Mouse (Mus musculus): Measurements from ENCODE around the gene Npy2r. TPM values are rescaled to one million over a fixed set of nuclear protein-coding genes. Genes with fewer than 3 reads are reported as not detected.

Gene Npy2r
- polyA plus RNA-seq, 2 experiments: not detected

DNA sequence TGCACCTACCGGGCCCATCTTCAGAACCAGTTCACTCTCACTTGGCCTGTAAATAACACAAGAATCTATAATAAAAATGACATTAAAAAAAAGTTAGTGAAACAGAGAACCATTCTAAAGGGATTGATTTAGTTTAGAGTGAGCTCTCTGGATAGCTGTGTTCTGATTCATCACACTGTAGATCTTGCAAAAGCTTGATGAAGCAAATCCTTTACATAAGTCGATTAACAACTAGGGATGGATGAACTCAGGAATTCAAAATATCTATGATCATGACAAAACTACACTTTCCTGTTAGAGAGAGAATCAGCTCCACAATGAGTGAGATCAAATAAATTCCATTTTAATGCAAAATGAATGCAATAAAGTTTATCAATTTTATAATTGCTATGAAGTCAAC, 6.4 kb downstream of the Npy2r start:
- DNase-seq (ENCODE audit: low read depth in 3 of 3, low spot score in 3 of 3): no peak
- Histone ChIP-seq H3K4me2 (ENCODE audit: low read depth) (no peak overlapping the region), H3K4me3 (ENCODE audit: insufficient read depth in 1 of 2, low read depth in 2 of 2, low read length in 2 of 2) (no peak overlapping the region), H3K27me3 (ENCODE audit: control insufficient read depth, insufficient read depth, low read length) (no peaks in the 10 kb centered on the region), H3K9ac (replicated peaks) (no peak overlapping the region), H3K4me1 (replicated peaks; ENCODE audit: control insufficient read depth in 2 of 2, insufficient read depth in 2 of 2, low read length in 1 of 2) (no peaks in the 10 kb centered on the region), H3K36me3 (replicated peaks; ENCODE audit: control insufficient read depth, insufficient read depth, low read depth) (no peaks in the 10 kb centered on the region), H3K27ac (no peak overlapping the region), H3K9me3 (ENCODE audit: control insufficient read depth, low read length) (no peaks in the 10 kb centered on the region)
- WGBS (ENCODE audit: insufficient replicate concordance): 58% methylated on average over 2 of the region's 2 CpGs
- TF ChIP-seq EP300 (IDR thresholded peaks at IDR 0.05; ENCODE audit: low read depth) (no peak), CTCF (IDR thresholded peaks at IDR 0.05; ENCODE audit: low read depth) (no peak)
- ATAC-seq (ENCODE audit: insufficient read depth): no peak

GRCm38 (mm10) chr3:82539951-82540350, 7.9 kb downstream of the Npy2r start:
- 66% methylated on average over 5 of the region's 5 CpGs for WGBS (ENCODE audit: insufficient replicate concordance)
- TF ChIP-seq CTCF (IDR thresholded peaks at IDR 0.05; ENCODE audit: low read depth): no peak
- TF ChIP-seq EP300 (IDR thresholded peaks at IDR 0.05; ENCODE audit: low read depth): no peak
- H3K9me3 ChIP-seq (ENCODE audit: control insufficient read depth, low read length): no peaks in the 10 kb centered on the region
- H3K4me3 ChIP-seq (ENCODE audit: insufficient read depth in 1 of 2, low read depth in 2 of 2, low read length in 2 of 2): no peak overlapping the region
- H3K9ac ChIP-seq (replicated peaks): no peak overlapping the region
- no peak overlapping the region for H3K4me2 ChIP-seq (ENCODE audit: low read depth)
- ATAC-seq (ENCODE audit: insufficient read depth) (no peak), DNase-seq (ENCODE audit: low read depth in 3 of 3, low spot score in 3 of 3) (no peak)
- no peak overlapping the region for H3K27ac ChIP-seq
- H3K36me3 ChIP-seq (replicated peaks; ENCODE audit: control insufficient read depth, insufficient read depth, low read depth): no peaks in the 10 kb centered on the region
- H3K4me1 ChIP-seq (replicated peaks; ENCODE audit: control insufficient read depth in 2 of 2, insufficient read depth in 2 of 2, low read length in 1 of 2): no peaks in the 10 kb centered on the region
- no peaks in the 10 kb centered on the region for H3K27me3 ChIP-seq (ENCODE audit: control insufficient read depth, insufficient read depth, low read length)

- H3K4me3 ChIP-seq (ENCODE audit: insufficient read depth in 1 of 2, low read depth in 2 of 2, low read length in 2 of 2): no peak overlapping the region
- no peaks in the 10 kb centered on the region for H3K9me3 ChIP-seq (ENCODE audit: control insufficient read depth, low read length)
- H3K27me3 ChIP-seq (ENCODE audit: control insufficient read depth, insufficient read depth, low read length): no peaks in the 10 kb centered on the region
- no peaks in the 10 kb centered on the region for H3K36me3 ChIP-seq (replicated peaks; ENCODE audit: control insufficient read depth, insufficient read depth, low read depth)
- 57% methylated on average over 1 of the region's 1 CpGs for WGBS (ENCODE audit: insufficient replicate concordance)
- TF ChIP-seq CTCF (IDR thresholded peaks at IDR 0.05; ENCODE audit: low read depth) (no peak), EP300 (IDR thresholded peaks at IDR 0.05; ENCODE audit: low read depth) (no peak)
- no peak overlapping the region for H3K9ac ChIP-seq (replicated peaks)
- DNase-seq (ENCODE audit: low read depth in 3 of 3, low spot score in 3 of 3) (no peak), ATAC-seq (ENCODE audit: insufficient read depth) (no peak)
- no peaks in the 10 kb centered on the region for H3K4me1 ChIP-seq (replicated peaks; ENCODE audit: control insufficient read depth in 2 of 2, insufficient read depth in 2 of 2, low read length in 1 of 2)
- no peak overlapping the region for H3K27ac ChIP-seq
- no peak overlapping the region for H3K4me2 ChIP-seq (ENCODE audit: low read depth)
Measured at GRCm38 (mm10) chr3:82524792-82525191, 23.1 kb downstream of the Npy2r start.

- DNase-seq (ENCODE audit: low read depth in 3 of 3, low spot score in 3 of 3) (no peak), ATAC-seq (ENCODE audit: insufficient read depth) (no peak)
- 55% methylated on average over 4 of the region's 4 CpGs for WGBS (ENCODE audit: insufficient replicate concordance)
- TF ChIP-seq CTCF (IDR thresholded peaks at IDR 0.05; ENCODE audit: low read depth): no peak
- TF ChIP-seq EP300 (IDR thresholded peaks at IDR 0.05; ENCODE audit: low read depth): no peak
- H3K4me3 ChIP-seq (ENCODE audit: insufficient read depth in 1 of 2, low read depth in 2 of 2, low read length in 2 of 2): no peak overlapping the region
- H3K36me3 ChIP-seq (replicated peaks; ENCODE audit: control insufficient read depth, insufficient read depth, low read depth): no peaks in the 10 kb centered on the region
- no peak overlapping the region for H3K9ac ChIP-seq (replicated peaks)
- no peak overlapping the region for H3K27ac ChIP-seq
- no peaks in the 10 kb centered on the region for H3K4me1 ChIP-seq (replicated peaks; ENCODE audit: control insufficient read depth in 2 of 2, insufficient read depth in 2 of 2, low read length in 1 of 2)
- H3K27me3 ChIP-seq (ENCODE audit: control insufficient read depth, insufficient read depth, low read length): no peaks in the 10 kb centered on the region
- H3K4me2 ChIP-seq (ENCODE audit: low read depth): no peak overlapping the region
- H3K9me3 ChIP-seq (ENCODE audit: control insufficient read depth, low read length): no peaks in the 10 kb centered on the region
Measured at GRCm38 (mm10) chr3:82498006-82498405, 49.9 kb downstream of the Npy2r start.

Other genes starting within 250 kb of the Npy2r start
- 0.06 and 0.08 TPM in 2 replicates for gene Map9, start 190.0 kb downstream of the Npy2r start, polyA plus RNA-seq (2012; rRNA removed)
- gene Map9, start 190.0 kb downstream of the Npy2r start, polyA plus RNA-seq (2014; fragmentation: Nextera tagmentation; extraction: Ambion mirVana): 0.05 and 0.28 TPM in 2 replicates

Data from liver, embryonic 14.5 days (tissue).